Mouse (Mus musculus): Measurements from ENCODE around the gene Trp53i13. TPM values are rescaled to one million over a fixed set of nuclear protein-coding genes. Genes with fewer than 3 reads are reported as not detected.
"Not testable (repeated sequence)": the region's sequence is repeated elsewhere in the genome, so short reads cannot be mapped to it uniquely, and the experiment has no call there.

Gene Trp53i13
- polyA plus RNA-seq (2015; fragmentation: Nextera tagmentation; extraction: Ambion mirVana): 24.7 and 29.5 TPM in 2 replicates

DNA sequence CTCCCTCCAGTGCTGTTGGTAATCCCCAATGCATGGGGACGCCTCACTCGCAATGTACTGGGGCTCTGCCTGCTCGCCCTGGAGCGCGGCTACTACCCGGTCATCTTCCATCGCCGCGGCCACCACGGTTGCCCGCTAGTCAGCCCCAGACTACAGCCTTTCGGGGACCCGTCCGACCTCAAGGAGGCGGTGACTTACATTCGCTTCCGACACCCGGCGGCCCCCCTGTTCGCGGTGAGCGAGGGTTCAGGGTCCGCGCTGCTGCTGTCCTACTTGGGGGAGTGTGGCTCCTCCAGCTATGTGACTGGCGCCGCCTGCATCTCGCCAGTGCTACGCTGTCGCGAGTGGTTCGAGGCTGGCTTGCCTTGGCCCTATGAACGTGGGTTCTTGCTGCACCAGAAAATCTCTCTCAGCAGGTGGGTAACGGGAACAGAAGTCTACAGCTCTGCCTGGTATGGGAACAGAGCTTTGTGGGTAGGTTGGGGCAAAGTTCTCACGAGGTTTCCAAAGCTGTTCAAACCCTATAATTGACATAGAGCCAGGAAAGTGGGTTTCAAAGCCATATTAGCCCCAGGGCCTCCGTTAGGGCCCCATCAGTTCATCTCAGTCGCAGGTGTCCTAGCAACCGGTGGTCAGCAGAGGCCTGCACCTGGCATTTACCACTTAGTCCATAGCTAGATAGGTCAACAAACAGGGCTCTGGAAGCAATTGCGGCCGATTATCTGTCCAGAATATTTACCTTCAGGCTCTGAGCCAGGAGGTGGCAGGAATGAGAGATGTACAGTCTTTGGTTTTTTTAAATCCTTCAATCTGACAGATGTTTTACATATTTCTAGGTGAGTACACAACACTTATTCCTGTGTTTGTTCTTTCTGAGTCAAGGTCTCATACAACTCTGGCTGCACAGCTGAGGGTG lies at the start of gene Trp53i13:
Gene Trp53i13, minus strand, starts transcription at position 344 of the 916 bp plus-strand sequence.
- Histone ChIP-seq H3K9me3 (replicated peaks; ENCODE audit: control insufficient read depth, low read length) (no peaks in the 10 kb centered on the region), H3K36me3 (ENCODE audit: control insufficient read depth, insufficient read depth) (no peaks in the 10 kb centered on the region), H3K4me2 (ENCODE audit: low read depth, low read length) (peak within 1 kb of the TSS; percentile 98), H3K9ac (ENCODE audit: low read length) (peak within 1 kb of the TSS; percentile 75), H3K4me1 (ENCODE audit: control insufficient read depth, insufficient read depth, low read length) (peaks cover 25% of the 10 kb centered on the region), H3K27me3 (ENCODE audit: control insufficient read depth, insufficient read depth, low read length) (peaks cover 4% of the 10 kb centered on the region; the same call in 1 of the 2 replicates), H3K27ac (ENCODE audit: low read length) (peak within 1 kb of the TSS; percentile 58), H3K4me3 (ENCODE audit: low read length) (peak within 1 kb of the TSS; percentile 74)
- 13% methylated on average over 39 of the region's 39 CpGs for WGBS
- no peak for ATAC-seq (replicated peaks; ENCODE audit: extremely low read depth, insufficient read depth, low FRiP score)

DNA sequence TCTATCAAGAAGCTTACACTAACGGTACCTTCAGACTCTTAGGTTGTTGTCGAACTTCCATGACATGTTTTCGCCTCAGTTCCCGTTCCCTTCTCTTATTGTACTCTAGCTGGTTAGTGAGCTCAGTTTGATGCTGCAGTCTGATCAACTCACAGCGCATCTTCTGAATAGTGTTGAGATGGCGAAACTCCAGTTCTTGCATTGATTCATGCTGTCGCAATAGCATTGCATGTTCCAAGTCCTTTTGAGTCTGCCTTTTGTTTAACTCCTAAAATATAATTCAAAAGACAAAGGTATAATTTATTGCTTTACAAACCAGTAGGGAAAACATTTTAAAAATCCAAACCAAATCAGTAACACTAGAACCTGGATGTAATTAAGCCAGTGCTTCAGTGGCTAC lies 29.5 kb upstream of the Trp53i13 start:
- no peak for ATAC-seq (replicated peaks; ENCODE audit: extremely low read depth, insufficient read depth, low FRiP score)
- Histone ChIP-seq H3K4me2 (ENCODE audit: low read depth, low read length) (no peak overlapping the region), H3K36me3 (ENCODE audit: control insufficient read depth, insufficient read depth) (peaks cover 49% of the 10 kb centered on the region), H3K27me3 (ENCODE audit: control insufficient read depth, insufficient read depth, low read length) (no peaks in the 10 kb centered on the region), H3K9ac (ENCODE audit: low read length) (no peak overlapping the region), H3K4me3 (ENCODE audit: low read length) (no peak overlapping the region), H3K27ac (ENCODE audit: low read length) (no peak overlapping the region), H3K9me3 (replicated peaks; ENCODE audit: control insufficient read depth, low read length) (no peaks in the 10 kb centered on the region), H3K4me1 (ENCODE audit: control insufficient read depth, insufficient read depth, low read length) (no peaks in the 10 kb centered on the region)
- WGBS: 93% methylated on average over 7 of the region's 7 CpGs

DNA sequence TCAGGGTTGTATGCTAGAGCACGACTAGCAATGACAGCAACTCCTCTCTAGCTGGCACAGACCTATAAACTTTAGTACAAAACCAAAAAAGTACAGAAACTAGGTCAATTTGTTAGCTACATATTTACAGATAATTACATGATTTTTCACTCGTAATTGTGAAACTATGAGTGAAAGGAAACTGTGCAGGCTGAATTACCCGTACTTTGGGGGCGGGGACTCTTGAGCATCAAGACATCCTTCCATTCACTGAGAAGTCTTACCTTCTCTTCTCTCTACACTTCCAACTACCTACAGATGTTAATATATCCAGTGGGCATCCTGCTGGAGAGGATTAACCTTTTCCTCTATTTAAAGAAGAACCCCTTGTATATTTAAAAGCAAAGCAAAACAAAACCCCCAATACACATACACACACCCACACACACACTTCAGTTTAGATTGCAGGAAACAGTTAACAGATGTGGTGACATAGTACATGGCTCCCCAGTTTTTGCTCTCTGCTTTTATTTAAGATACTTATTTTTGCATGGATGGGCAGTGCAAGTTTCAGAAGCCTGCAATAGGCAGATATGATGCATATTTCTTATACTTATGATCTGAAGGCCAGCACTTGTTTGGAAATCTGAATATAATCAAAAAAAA lies 16.5 kb upstream of the Trp53i13 start:
- no peak overlapping the region for H3K4me3 ChIP-seq (ENCODE audit: low read length)
- H3K36me3 ChIP-seq (ENCODE audit: control insufficient read depth, insufficient read depth): peaks cover 4% of the 10 kb centered on the region; the same call in 1 of the 2 replicates
- H3K27ac ChIP-seq (ENCODE audit: low read length): no peak overlapping the region
- no peak overlapping the region for H3K4me2 ChIP-seq (ENCODE audit: low read depth, low read length)
- no peak for ATAC-seq (replicated peaks; ENCODE audit: extremely low read depth, insufficient read depth, low FRiP score)
- WGBS: 82% methylated on average over 4 of the region's 4 CpGs
- H3K9ac ChIP-seq (ENCODE audit: low read length): no peak overlapping the region
- H3K4me1 ChIP-seq (ENCODE audit: control insufficient read depth, insufficient read depth, low read length): no peaks in the 10 kb centered on the region
- H3K9me3 ChIP-seq (replicated peaks; ENCODE audit: control insufficient read depth, low read length): no peaks in the 10 kb centered on the region
- no peaks in the 10 kb centered on the region for H3K27me3 ChIP-seq (ENCODE audit: control insufficient read depth, insufficient read depth, low read length)

DNA sequence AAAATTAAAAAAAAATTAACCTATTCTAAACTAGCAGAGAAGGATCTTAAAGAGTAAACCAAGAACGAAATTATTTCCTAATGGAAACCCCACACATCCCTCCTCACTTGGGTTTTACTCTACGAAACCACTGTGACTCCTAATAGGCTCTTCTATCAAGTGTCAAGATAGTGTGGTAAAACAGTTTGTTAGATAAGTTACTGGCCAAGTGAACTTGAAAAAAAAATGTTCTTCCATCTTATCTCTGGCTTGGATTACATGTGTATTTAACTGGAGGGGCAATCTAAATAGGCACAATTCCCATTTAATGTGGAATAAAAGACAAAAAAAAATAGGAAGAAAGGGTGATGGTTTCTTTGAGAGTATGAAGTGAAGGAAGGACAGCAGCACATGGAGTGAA lies 15.1 kb upstream of the Trp53i13 start:
- H3K4me2 ChIP-seq (ENCODE audit: low read depth, low read length): no peak overlapping the region
- 0 out of 2 replicates have a peak, but pooled peaks cover under 1% of the 10 kb centered on the region for H3K9me3 ChIP-seq (replicated peaks; ENCODE audit: control insufficient read depth, low read length)
- 71% methylated on average over 2 of the region's 2 CpGs for WGBS
- no peak overlapping the region for H3K9ac ChIP-seq (ENCODE audit: low read length)
- H3K27ac ChIP-seq (ENCODE audit: low read length): no peak overlapping the region
- H3K4me1 ChIP-seq (ENCODE audit: control insufficient read depth, insufficient read depth, low read length): no peaks in the 10 kb centered on the region
- peaks cover 4% of the 10 kb centered on the region; the same call in 1 of the 2 replicates for H3K36me3 ChIP-seq (ENCODE audit: control insufficient read depth, insufficient read depth)
- H3K27me3 ChIP-seq (ENCODE audit: control insufficient read depth, insufficient read depth, low read length): no peaks in the 10 kb centered on the region
- H3K4me3 ChIP-seq (ENCODE audit: low read length): no peak overlapping the region
- no peak for ATAC-seq (replicated peaks; ENCODE audit: extremely low read depth, insufficient read depth, low FRiP score)

DNA sequence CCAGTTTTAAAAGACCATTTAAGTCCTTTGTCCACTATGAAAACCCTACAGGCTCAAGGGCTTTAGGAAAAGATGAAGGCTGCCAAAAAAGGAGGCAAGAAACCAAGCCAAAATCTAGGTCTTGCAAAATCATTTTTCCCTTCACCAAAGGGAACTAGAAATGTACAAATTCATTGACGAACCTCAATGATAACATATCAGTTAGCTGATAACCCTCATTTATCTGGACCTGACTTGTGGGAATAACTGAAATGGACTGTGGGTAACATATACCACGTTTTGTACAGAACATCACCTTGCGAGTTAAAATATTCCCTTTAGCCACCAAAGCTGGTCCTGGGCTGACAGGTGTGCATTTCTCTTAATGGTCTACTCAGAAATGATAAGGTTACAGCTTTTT lies 13.9 kb upstream of the Trp53i13 start:
- ATAC-seq (replicated peaks; ENCODE audit: extremely low read depth, insufficient read depth, low FRiP score): no peak
- Histone ChIP-seq H3K27me3 (ENCODE audit: control insufficient read depth, insufficient read depth, low read length) (no peaks in the 10 kb centered on the region), H3K27ac (ENCODE audit: low read length) (no peak overlapping the region), H3K9me3 (replicated peaks; ENCODE audit: control insufficient read depth, low read length) (0 out of 2 replicates have a peak, but pooled peaks cover 3% of the 10 kb centered on the region), H3K4me1 (ENCODE audit: control insufficient read depth, insufficient read depth, low read length) (no peaks in the 10 kb centered on the region), H3K4me3 (ENCODE audit: low read length) (no peak overlapping the region), H3K36me3 (ENCODE audit: control insufficient read depth, insufficient read depth) (peaks cover 4% of the 10 kb centered on the region; the same call in 1 of the 2 replicates), H3K4me2 (ENCODE audit: low read depth, low read length) (no peak overlapping the region), H3K9ac (ENCODE audit: low read length) (no peak overlapping the region)
- WGBS: 71% methylated on average over 3 of the region's 3 CpGs

DNA sequence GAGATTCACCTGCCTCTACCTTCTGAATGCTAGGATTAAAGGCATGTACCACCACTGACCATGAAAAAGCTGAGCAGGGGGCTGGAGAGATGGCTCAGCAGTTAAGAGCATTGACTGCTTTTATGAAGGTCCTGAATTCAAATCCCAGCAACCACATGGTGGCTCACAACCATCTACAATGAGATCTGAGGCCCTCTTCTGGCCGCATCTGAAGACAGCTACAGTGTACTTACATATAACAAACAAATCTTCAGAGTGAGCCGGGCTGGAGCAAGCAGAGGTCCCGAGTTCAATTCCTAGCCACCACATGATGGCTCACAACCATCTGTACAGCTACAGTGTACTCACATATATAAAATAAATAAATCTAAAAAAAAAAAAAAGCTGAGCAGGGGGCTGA lies 12.6 kb upstream of the Trp53i13 start:
- H3K4me1 ChIP-seq (ENCODE audit: control insufficient read depth, insufficient read depth, low read length); H3K27me3 ChIP-seq (ENCODE audit: control insufficient read depth, insufficient read depth, low read length); H3K4me3 ChIP-seq (ENCODE audit: low read length); ATAC-seq (replicated peaks; ENCODE audit: extremely low read depth, insufficient read depth, low FRiP score); H3K4me2 ChIP-seq (ENCODE audit: low read depth, low read length); H3K27ac ChIP-seq (ENCODE audit: low read length); H3K9me3 ChIP-seq (replicated peaks; ENCODE audit: control insufficient read depth, low read length); H3K9ac ChIP-seq (ENCODE audit: low read length); H3K36me3 ChIP-seq (ENCODE audit: control insufficient read depth, insufficient read depth): not testable (repeated sequence)
- 81% methylated on average over 3 of the region's 3 CpGs for WGBS

DNA sequence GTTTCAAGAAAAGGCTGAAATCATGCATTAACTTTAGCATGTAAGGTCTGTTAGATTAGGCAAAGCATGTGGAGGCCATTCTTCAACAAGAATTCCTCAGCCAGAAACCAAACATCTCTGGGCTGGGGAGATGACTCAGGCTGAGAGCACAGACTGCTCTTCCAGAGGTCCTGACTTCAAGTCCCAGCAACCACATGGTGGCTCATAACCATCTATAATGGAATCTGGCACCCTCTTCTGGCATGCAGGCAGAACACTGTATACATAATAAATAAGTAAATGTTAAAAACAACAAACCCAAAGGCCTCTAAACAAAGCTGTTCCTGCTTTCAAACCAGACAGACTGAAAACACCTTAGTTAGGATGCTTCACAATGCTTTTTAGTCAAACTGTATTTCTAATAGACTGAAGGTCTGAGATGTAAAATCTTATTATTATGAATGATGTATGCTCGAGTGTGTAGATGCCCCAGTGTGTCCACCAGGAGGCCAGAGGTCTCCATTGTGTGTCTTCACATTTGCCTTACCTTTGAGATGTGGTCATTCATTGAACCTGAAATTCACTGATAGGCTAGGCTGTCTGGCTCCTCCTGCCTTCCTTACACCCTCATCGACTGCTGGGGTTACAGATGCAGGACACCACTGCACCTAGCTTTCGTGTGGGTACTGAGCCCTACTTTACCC lies 10.2 kb upstream of the Trp53i13 start:
- H3K9ac ChIP-seq (ENCODE audit: low read length): no peak overlapping the region
- WGBS: 72% methylated on average over 3 of the region's 3 CpGs
- ATAC-seq (replicated peaks; ENCODE audit: extremely low read depth, insufficient read depth, low FRiP score): no peak

DNA sequence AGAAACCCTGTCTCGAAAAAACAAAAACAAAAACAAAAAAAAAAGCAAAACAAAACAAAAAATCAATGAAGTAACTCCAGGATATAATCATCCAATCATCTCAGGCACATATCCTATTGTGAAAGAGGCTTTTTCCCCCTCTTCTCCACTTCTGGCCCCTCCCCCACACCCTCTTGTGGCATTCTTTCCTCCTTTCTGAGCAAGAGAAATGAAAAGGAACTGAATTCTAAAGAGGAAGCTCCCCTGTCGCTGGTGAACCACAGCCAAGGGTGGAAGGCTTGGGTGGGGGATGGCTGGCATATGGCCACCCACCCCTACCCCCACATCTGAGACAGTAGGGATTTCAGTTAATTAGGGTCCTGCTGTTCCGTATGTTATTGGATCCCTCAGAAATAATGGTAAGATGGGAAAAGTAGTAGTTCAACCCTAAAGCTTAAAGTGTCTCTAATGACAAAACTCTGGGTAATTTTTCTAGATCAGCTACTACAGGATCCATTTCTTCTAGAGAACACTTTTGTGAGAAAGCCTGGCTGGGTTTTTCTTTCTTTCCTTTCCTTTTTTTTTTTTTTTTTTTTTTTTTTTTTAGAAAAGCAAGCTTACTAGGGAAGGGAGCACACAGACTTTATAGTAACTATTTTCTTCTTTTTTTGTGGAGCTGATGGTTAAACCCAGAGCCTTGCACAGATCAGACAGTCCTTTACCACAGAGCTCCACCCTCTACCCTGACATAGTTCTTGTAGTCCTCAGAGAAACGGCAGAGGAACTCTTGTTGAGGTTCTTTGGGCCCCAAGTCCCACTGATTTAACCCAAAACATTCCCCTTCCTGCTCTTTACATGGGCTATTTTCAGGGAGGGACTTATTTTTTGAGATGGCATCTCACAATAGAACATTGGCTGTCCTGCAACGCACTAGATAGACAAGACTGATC lies 5.1 kb upstream of the Trp53i13 start:
- H3K4me1 ChIP-seq (ENCODE audit: control insufficient read depth, insufficient read depth, low read length): peaks cover 2% of the 10 kb centered on the region; the same call in 1 of the 2 replicates
- no peak for ATAC-seq (replicated peaks; ENCODE audit: extremely low read depth, insufficient read depth, low FRiP score)
- H3K36me3 ChIP-seq (ENCODE audit: control insufficient read depth, insufficient read depth): no peaks in the 10 kb centered on the region
- 50% methylated on average over 5 of the region's 5 CpGs for WGBS
- no peak overlapping the region for H3K27ac ChIP-seq (ENCODE audit: low read length)
- H3K9me3 ChIP-seq (replicated peaks; ENCODE audit: control insufficient read depth, low read length): 0 out of 2 replicates have a peak, but pooled peaks cover 2% of the 10 kb centered on the region
- peaks cover 4% of the 10 kb centered on the region; the same call in 1 of the 2 replicates for H3K27me3 ChIP-seq (ENCODE audit: control insufficient read depth, insufficient read depth, low read length)
- H3K4me3 ChIP-seq (ENCODE audit: low read length): no peak overlapping the region
- no peak overlapping the region for H3K9ac ChIP-seq (ENCODE audit: low read length)
- H3K4me2 ChIP-seq (ENCODE audit: low read depth, low read length): no peak overlapping the region

More for the DNA sequence above, 10.2 kb upstream of the Trp53i13 start:
- Histone ChIP-seq H3K9me3 (replicated peaks; ENCODE audit: control insufficient read depth, low read length) (0 out of 2 replicates have a peak, but pooled peaks cover 3% of the 10 kb centered on the region), H3K4me1 (ENCODE audit: control insufficient read depth, insufficient read depth, low read length) (no peaks in the 10 kb centered on the region), H3K4me2 (ENCODE audit: low read depth, low read length) (no peak overlapping the region), H3K36me3 (ENCODE audit: control insufficient read depth, insufficient read depth) (peaks cover 2% of the 10 kb centered on the region; the same call in 1 of the 2 replicates), H3K27ac (ENCODE audit: low read length) (no peak overlapping the region), H3K4me3 (ENCODE audit: low read length) (no peak overlapping the region), H3K27me3 (ENCODE audit: control insufficient read depth, insufficient read depth, low read length) (no peaks in the 10 kb centered on the region)

Data from heart, embryonic 16.5 days (tissue).